32 mouse cellular contexts compared by ENCODE assay signal in the genomic region with DNA sequence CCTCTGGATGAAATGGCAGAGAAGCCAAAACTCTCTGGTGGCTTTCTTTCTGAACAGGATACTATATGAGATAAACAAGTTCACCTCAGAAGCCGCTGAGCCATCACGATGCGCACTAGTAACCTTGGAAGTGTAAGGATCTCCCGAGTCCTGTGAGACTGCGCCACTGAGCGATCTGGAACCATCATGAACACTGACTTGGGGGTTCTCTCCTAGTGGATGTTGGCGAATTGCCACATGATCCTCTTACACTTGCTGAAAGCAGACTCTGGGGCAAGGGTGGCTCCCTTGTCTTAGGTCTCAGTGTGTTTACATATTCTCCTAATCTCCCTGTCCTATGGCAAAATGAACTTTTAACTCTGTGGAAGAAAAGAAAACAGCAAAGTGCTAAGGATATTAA. TPM values are rescaled to one million over a fixed set of nuclear protein-coding genes. Genes with fewer than 3 reads are reported as not detected.
DNase-seq lines count a peak whose midpoint lies in the region; ATAC-seq and TF ChIP-seq lines count a peak whose summit lies in the region.
"Had no signal": no experiment of that assay in that cellular context is flagged by ENCODE, and none has a peak within 500 bp of the region (broad histone marks: within the 10 kb centered on the region; RNA-seq: fewer than 3 reads in every experiment).

No protein-coding gene starts in this region.

- H3K4me1 ChIP-seq in forebrain, embryonic 14.5 days (ENCODE audit: control insufficient read depth, insufficient read depth, low read length): no peaks in the 10 kb centered on the region
- no peaks in the 10 kb centered on the region for H3K4me1 ChIP-seq in forebrain, embryonic 16.5 days (replicated peaks; ENCODE audit: control insufficient read depth, insufficient read depth, low read length)
- H3K4me1 ChIP-seq in MEL (ENCODE audit: control insufficient read depth in 1 of 2, insufficient read depth in 2 of 2, low read length in 2 of 2): peaks cover 13 to 34% of the 10 kb centered on the region in 2 experiments
- H3K4me1 ChIP-seq in liver, embryonic 16.5 days (ENCODE audit: control insufficient read depth, low read depth, low read length): peaks cover 15% of the 10 kb centered on the region
- H3K4me1 ChIP-seq: forebrain, embryonic 10.5 days; heart, embryonic 13.5 days; limb, embryonic 12.5 days; midbrain, embryonic 10.5 days; midbrain, embryonic 15.5 days; neural tube, embryonic 12.5 days had no signal

- no peak for TF ChIP-seq POLR2A in MEL (IDR thresholded peaks at IDR 0.05; ENCODE audit: control insufficient read depth in 1 of 2, insufficient read depth in 1 of 2, low read depth in 1 of 2, low read length in 2 of 2, poor library complexity in 1 of 2)

- no peaks in the 10 kb centered on the region for H3K79me2 ChIP-seq in MEL (ENCODE audit: control insufficient read depth, insufficient read depth, low read length, poor library complexity)

- no peak for TF ChIP-seq RAD21 in MEL (IDR thresholded peaks at IDR 0.05; ENCODE audit: low read depth, low read length)

- TF ChIP-seq EP300 in MEL (IDR thresholded peaks at IDR 0.05; ENCODE audit: low read depth in 1 of 2, low read length in 2 of 2): no peak

- 89% methylated on average over 7 of the region's 7 CpGs for WGBS in forebrain, embryonic 14.5 days
- 88% methylated on average over 7 of the region's 7 CpGs for WGBS in forebrain, embryonic 16.5 days
- WGBS in liver, embryonic 16.5 days (ENCODE audit: insufficient replicate concordance): 70% methylated on average over 7 of the region's 7 CpGs

- no peak overlapping the region for H3K4me2 ChIP-seq in forebrain, embryonic 14.5 days (ENCODE audit: low read length)
- H3K4me2 ChIP-seq in forebrain, embryonic 16.5 days (ENCODE audit: low read length): no peak overlapping the region
- no peak overlapping the region for H3K4me2 ChIP-seq in liver, embryonic 16.5 days (ENCODE audit: low read depth, low read length)
- H3K4me2 ChIP-seq: heart, embryonic 13.5 days; limb, embryonic 12.5 days; midbrain, embryonic 15.5 days; neural tube, embryonic 12.5 days had no signal

- no peaks in the 10 kb centered on the region for H3K9me3 ChIP-seq in forebrain, embryonic 14.5 days (replicated peaks; ENCODE audit: control insufficient read depth, low read length)
- no peaks in the 10 kb centered on the region for H3K9me3 ChIP-seq in forebrain, embryonic 16.5 days (ENCODE audit: control insufficient read depth, low read length)
- no peaks in the 10 kb centered on the region for H3K9me3 ChIP-seq in MEL (replicated peaks; ENCODE audit: insufficient read depth, low read length)
- no peaks in the 10 kb centered on the region for H3K9me3 ChIP-seq in liver, embryonic 16.5 days (replicated peaks; ENCODE audit: control insufficient read depth, low read length)
- H3K9me3 ChIP-seq: forebrain, embryonic 10.5 days; heart, embryonic 13.5 days; limb, embryonic 12.5 days; midbrain, embryonic 10.5 days; midbrain, embryonic 15.5 days; neural tube, embryonic 12.5 days had no signal

- H3K27me3 ChIP-seq in forebrain, embryonic 14.5 days (replicated peaks; ENCODE audit: control insufficient read depth, insufficient read depth, low read length): no peaks in the 10 kb centered on the region
- H3K27me3 ChIP-seq in forebrain, embryonic 16.5 days (replicated peaks; ENCODE audit: control insufficient read depth, insufficient read depth, low read length): no peaks in the 10 kb centered on the region
- H3K27me3 ChIP-seq in MEL (ENCODE audit: control insufficient read depth in 1 of 2, insufficient read depth in 2 of 2, low read length in 2 of 2): no peaks in the 10 kb centered on the region; a peak in 1 of 4 replicates
- H3K27me3 ChIP-seq in liver, embryonic 16.5 days (ENCODE audit: control insufficient read depth, insufficient read depth, low read depth, low read length): no peaks in the 10 kb centered on the region
- H3K27me3 ChIP-seq: heart, embryonic 13.5 days; midbrain, embryonic 15.5 days; neural tube, embryonic 12.5 days had no signal

- H3K4me3 ChIP-seq in forebrain, embryonic 14.5 days (ENCODE audit: low read depth, low read length): no peak overlapping the region
- no peak overlapping the region for H3K4me3 ChIP-seq in forebrain, embryonic 16.5 days (replicated peaks; ENCODE audit: low read length)
- H3K4me3 ChIP-seq in MEL (ENCODE audit: control insufficient read depth in 1 of 2, insufficient read depth in 1 of 2, low read depth in 2 of 2, low read length in 2 of 2): peak overlapping the region; percentile 1 to 21; a peak in 2 of 4 replicates
- no peak overlapping the region for H3K4me3 ChIP-seq in liver, embryonic 16.5 days (ENCODE audit: low read depth, low read length)
- H3K4me3 ChIP-seq: forebrain, embryonic 10.5 days; heart, embryonic 13.5 days; limb, embryonic 12.5 days; midbrain, embryonic 10.5 days; midbrain, embryonic 15.5 days; neural tube, embryonic 12.5 days had no signal

- peak; percentile 6 for DNase-seq in forebrain, embryonic 14.5 days (ENCODE audit: low spot score)
- DNase-seq in MEL (ENCODE audit: low read depth, low spot score): peak; percentile 72
- peak; percentile 28 for DNase-seq in c-Kit-positive CD71-positive TER-119-positive erythroid progenitor cells, embryonic 14.5 days (ENCODE audit: low spot score)
- DNase-seq in yolk sac, embryonic 10.5 days (ENCODE audit: low spot score): no peak
- no peak for DNase-seq in urinary bladder, postnatal 10 days (ENCODE audit: low spot score)
- DNase-seq: adrenal gland, postnatal 25 days; cerebellum, adult 18-20 months; forebrain, postnatal 0 days; heart, postnatal 14 days; kidney, adult 8-10 months; kidney, postnatal 14 days; layer of hippocampus, adult 9-11 months; lung, adult 18-20 months; lung, postnatal 14 days; right cerebral cortex, adult 18-20 months; spleen, adult 18-20 months; thymus, postnatal 14 days had no signal

- no peak for ATAC-seq in forebrain, embryonic 14.5 days
- ATAC-seq in forebrain, embryonic 16.5 days: no peak
- no peak for ATAC-seq in liver, embryonic 16.5 days (ENCODE audit: low read depth)
- ATAC-seq in activated CD4-positive, CD25-positive, alpha-beta regulatory T cell, adult 4 months: no peak
- ATAC-seq: forebrain, postnatal 0 days; midbrain, embryonic 15.5 days had no signal

- H3K9ac ChIP-seq in forebrain, embryonic 14.5 days (ENCODE audit: low read length): no peak overlapping the region
- no peak overlapping the region for H3K9ac ChIP-seq in forebrain, embryonic 16.5 days (replicated peaks; ENCODE audit: low read depth, low read length)
- H3K9ac ChIP-seq in MEL (ENCODE audit: control insufficient read depth, low read depth, low read length, poor library complexity, severe bottlenecking): peak overlapping the region; percentile 34
- H3K9ac ChIP-seq in liver, embryonic 16.5 days (ENCODE audit: low read depth, low read length): no peak overlapping the region
- H3K9ac ChIP-seq: forebrain, postnatal 0 days; heart, embryonic 13.5 days; limb, embryonic 12.5 days; midbrain, embryonic 15.5 days; neural tube, embryonic 12.5 days had no signal

- H3K36me3 ChIP-seq in forebrain, embryonic 14.5 days (ENCODE audit: control insufficient read depth, insufficient read depth, low read length): no peaks in the 10 kb centered on the region
- H3K36me3 ChIP-seq in forebrain, embryonic 16.5 days (ENCODE audit: control insufficient read depth, insufficient read depth): no peaks in the 10 kb centered on the region
- H3K36me3 ChIP-seq in MEL (ENCODE audit: control insufficient read depth in 1 of 2, insufficient read depth in 2 of 2, low read length in 2 of 2): peaks cover 0 to 41% of the 10 kb centered on the region in 2 experiments; a peak in 2 of 4 replicates
- H3K36me3 ChIP-seq in liver, embryonic 16.5 days (ENCODE audit: control insufficient read depth, insufficient read depth): no peaks in the 10 kb centered on the region
- H3K36me3 ChIP-seq: forebrain, embryonic 10.5 days; heart, embryonic 13.5 days; limb, embryonic 12.5 days; midbrain, embryonic 10.5 days; midbrain, embryonic 15.5 days; neural tube, embryonic 12.5 days had no signal

- H3K27ac ChIP-seq in forebrain, embryonic 14.5 days (ENCODE audit: low read depth, low read length): no peak overlapping the region
- no peak overlapping the region for H3K27ac ChIP-seq in forebrain, embryonic 16.5 days (ENCODE audit: low read length)
- peak overlapping the region; percentile 80 for H3K27ac ChIP-seq in MEL (ENCODE audit: control insufficient read depth, low read depth, low read length)
- peak overlapping the region; percentile 41 for H3K27ac ChIP-seq in liver, embryonic 16.5 days (ENCODE audit: low read length)
- H3K27ac ChIP-seq: forebrain, embryonic 10.5 days; heart, embryonic 13.5 days; limb, embryonic 12.5 days; midbrain, embryonic 10.5 days; midbrain, embryonic 15.5 days; neural tube, embryonic 12.5 days had no signal

- TF ChIP-seq CTCF in MEL (IDR thresholded peaks at IDR 0.05 in 2 of 3, conservative IDR thresholded peaks at IDR 0.05 in 1 of 3; ENCODE audit: control insufficient read depth in 1 of 3, insufficient read depth in 1 of 3, low read depth in 2 of 3, low read length in 3 of 3, poor library complexity in 1 of 3, severe bottlenecking in 1 of 3): no peak

TF ChIP-seq in MEL, 35 proteins besides CTCF, POLR2A, EP300 and RAD21:
- TF ChIP-seq SIN3A (IDR thresholded peaks at IDR 0.05; ENCODE audit: low read length): no peak
- TF ChIP-seq KAT2A (conservative IDR thresholded peaks at IDR 0.05; ENCODE audit: low read depth, low read length): no peak
- TF ChIP-seq JUND (IDR thresholded peaks at IDR 0.05; ENCODE audit: low read depth, low read length): no peak
- no peak for TF ChIP-seq NRF1 (IDR thresholded peaks at IDR 0.05; ENCODE audit: insufficient read depth, low read depth, low read length, poor library complexity, severe bottlenecking)
- TF ChIP-seq SMC3 (IDR thresholded peaks at IDR 0.05; ENCODE audit: low read depth, low read length): no peak
- TF ChIP-seq MXI1 (IDR thresholded peaks at IDR 0.05; ENCODE audit: low read depth, low read length): no peak
- TF ChIP-seq POLR2AphosphoS5 (IDR thresholded peaks at IDR 0.05; ENCODE audit: borderline replicate concordance, low read depth, low read length): no peak
- TF ChIP-seq CHD2 (IDR thresholded peaks at IDR 0.05; ENCODE audit: low read length): no peak

RNA-seq across cellular contexts. Expression of a gene that starts 5.3 kb away (rescaled TPM):
- polyA plus RNA-seq in forebrain, embryonic 14.5 days (2014; fragmentation: Nextera tagmentation; extraction: Ambion mirVana): not detected in 2 replicates
- not detected in 2 replicates for polyA plus RNA-seq in forebrain, embryonic 16.5 days (2015; fragmentation: Nextera tagmentation; extraction: Ambion mirVana)
- 45.4 and 46.1 TPM in 2 replicates for total RNA-seq in MEL (2012; rRNA removed)
- polyA plus RNA-seq in MEL (2012; ENCODE audit: insufficient read depth in 1 of 2, insufficient read length in 2 of 2, low read depth in 1 of 2, low replicate concordance in 2 of 2, missing spikeins in 1 of 2): 10 to 100 TPM in 1 of 2 experiments, not detected in 1; 40.5 TPM
- not detected in 2 replicates for polyA plus RNA-seq in liver, embryonic 16.5 days (2015; fragmentation: Nextera tagmentation; extraction: Ambion mirVana)
- not detected for polyA plus RNA-seq in activated CD4-positive, CD25-positive, alpha-beta regulatory T cell, adult 4 months (2017; shearing (Covaris generic))
- total RNA-seq: adrenal gland, postnatal 25 days; forebrain, postnatal 0 days; gastrocnemius, adult 8-10 months; gastrocnemius, postnatal 4 days; left cerebral cortex, adult 18-20 months; left cerebral cortex, postnatal 25 days had no signal
- polyA plus RNA-seq: forebrain, embryonic 10.5 days; forebrain, postnatal 0 days; heart, embryonic 13.5 days; hindbrain, embryonic 11.5 days; limb, embryonic 12.5 days; midbrain, embryonic 10.5 days; midbrain, embryonic 15.5 days; urinary bladder, adult 2 months had no signal

Comparison
In these comparisons a context has a peak if more than half of its experiments do, and no peak if none do; other contexts are left out.
1. DNase-seq: peak in forebrain, embryonic 14.5 days (single experiment), MEL (single experiment) and c-Kit-positive CD71-positive TER-119-positive erythroid progenitor cells, embryonic 14.5 days (single experiment); none in yolk sac, embryonic 10.5 days (single experiment) and urinary bladder, postnatal 10 days (single experiment).
2. H3K27ac ChIP-seq: peak in MEL (single experiment) and liver, embryonic 16.5 days (single experiment); none in forebrain, embryonic 14.5 days (single experiment) and forebrain, embryonic 16.5 days (single experiment).
3. H3K4me3 ChIP-seq: peak in MEL (2 of 2); none in forebrain, embryonic 14.5 days (single experiment), forebrain, embryonic 16.5 days (single experiment) and liver, embryonic 16.5 days (single experiment).
4. RNA of a gene that starts 5.3 kb away (polyA plus RNA-seq): 40.5 TPM in MEL; not detected in liver, embryonic 16.5 days, not detected in forebrain, embryonic 14.5 days, not detected in forebrain, embryonic 16.5 days and not detected in activated CD4-positive, CD25-positive, alpha-beta regulatory T cell, adult 4 months; every median in the first group is over 10 times any median in the second.